15 mouse cellular contexts compared by ENCODE assay signal in the genomic region with DNA sequence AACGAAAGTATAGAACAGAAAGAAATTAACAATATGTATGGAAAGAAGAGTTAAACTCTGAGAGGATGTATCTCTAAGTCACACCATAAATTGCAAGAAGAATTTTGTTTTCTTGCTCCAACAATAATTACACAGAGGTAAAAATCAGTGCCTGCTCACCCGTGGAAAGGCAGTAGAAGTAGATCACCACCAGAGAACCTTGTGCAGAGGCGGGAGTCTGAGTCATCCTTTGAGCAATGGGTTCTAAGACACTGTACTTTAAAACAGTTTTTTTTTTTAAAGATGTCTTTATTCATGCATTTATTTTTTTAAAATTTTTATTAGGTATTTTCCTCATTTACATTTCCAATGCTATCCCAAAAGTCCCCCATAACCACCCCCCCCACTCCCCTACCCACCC.
"Had no signal": no experiment of that assay in that cellular context is flagged by ENCODE, and none has a peak within 500 bp of the region (broad histone marks: within the 10 kb centered on the region; RNA-seq: fewer than 3 reads in every experiment).

No protein-coding gene starts in this region.

- H3K9me3 ChIP-seq: lung, embryonic 15.5 days; midbrain, embryonic 15.5 days; neural tube, embryonic 12.5 days; stomach, embryonic 15.5 days had no signal

- DNase-seq: liver, postnatal 0 days; lung, adult 2 months; lung, postnatal 14 days; lung, postnatal 36 days; thymus, adult 2 months; thymus, postnatal 25 days; thymus, postnatal 4 days had no signal

- H3K4me1 ChIP-seq: midbrain, embryonic 13.5 days; midbrain, embryonic 15.5 days; neural tube, embryonic 12.5 days; stomach, embryonic 15.5 days had no signal

- H3K27ac ChIP-seq: lung, embryonic 15.5 days; macrophage; midbrain, embryonic 13.5 days; midbrain, embryonic 15.5 days; neural tube, embryonic 12.5 days; stomach, embryonic 15.5 days; stomach, postnatal 0 days had no signal

- H3K36me3 ChIP-seq: midbrain, embryonic 13.5 days; midbrain, embryonic 15.5 days; neural tube, embryonic 12.5 days; stomach, embryonic 15.5 days had no signal

- H3K4me3 ChIP-seq: lung, embryonic 15.5 days; megakaryocyte, embryonic 14.5 days; midbrain, embryonic 13.5 days; midbrain, embryonic 15.5 days; neural tube, embryonic 12.5 days; stomach, embryonic 15.5 days had no signal

- H3K27me3 ChIP-seq: lung, embryonic 15.5 days; megakaryocyte, embryonic 14.5 days; midbrain, embryonic 13.5 days; midbrain, embryonic 15.5 days; neural tube, embryonic 12.5 days; stomach, embryonic 15.5 days had no signal
